Mouse (Mus musculus) gastrocnemius, adult 18-20 months (tissue): ENCODE results near the gene Psmd11. TPM values are rescaled to one million over a fixed set of nuclear protein-coding genes. Genes with fewer than 3 reads are reported as not detected.
"Not testable (repeated sequence)": the region's sequence is repeated elsewhere in the genome, so short reads cannot be mapped to it uniquely, and the experiment has no call there.

Experiments used
- DNase-seq: peaks from one replicate; pipeline ENCODE4 v3.0.0; 2021; ENCODE audit warnings: low spot score
- long read RNA-seq, 2 experiments: library from polyadenylated mRNA; stranded (forward); transcript quantifications; one replicate each; pipeline ENCODE4 v2.0.0; 2021
- total RNA-seq, 2 experiments: library from RNA; stranded (reverse); gene quantifications; 2 replicates each; pipeline ENCODE4 v1.2.3; 2021

Psmd11 gene
- total RNA-seq = 100 to 1,000 TPM; 147 to 154 TPM
- long read RNA-seq, experiment 1, transcript Psmd11-214 (13 exons, 1,626 nt) = minor isoform, 16 of 124 reads
- long read RNA-seq, experiment 1, transcript Psmd11-201 (14 exons, 2,848 nt) = major isoform, 99 of 124 reads
- long read RNA-seq, experiment 1, partial matches to known transcripts = 6 of 124 reads
- long read RNA-seq, experiment 1, other reads (novel, unspliced or antisense) = 3 of 124 reads
- long read RNA-seq, experiment 2, transcript Psmd11-201 (14 exons, 2,848 nt) = major isoform, 104 of 136 reads
- long read RNA-seq, experiment 2, transcript Psmd11-214 (13 exons, 1,626 nt) = minor isoform, 12 of 136 reads
- long read RNA-seq, experiment 2, partial matches to known transcripts = 9 of 136 reads
- long read RNA-seq, experiment 2, other reads (novel, unspliced or antisense) = 11 of 136 reads

DNA sequence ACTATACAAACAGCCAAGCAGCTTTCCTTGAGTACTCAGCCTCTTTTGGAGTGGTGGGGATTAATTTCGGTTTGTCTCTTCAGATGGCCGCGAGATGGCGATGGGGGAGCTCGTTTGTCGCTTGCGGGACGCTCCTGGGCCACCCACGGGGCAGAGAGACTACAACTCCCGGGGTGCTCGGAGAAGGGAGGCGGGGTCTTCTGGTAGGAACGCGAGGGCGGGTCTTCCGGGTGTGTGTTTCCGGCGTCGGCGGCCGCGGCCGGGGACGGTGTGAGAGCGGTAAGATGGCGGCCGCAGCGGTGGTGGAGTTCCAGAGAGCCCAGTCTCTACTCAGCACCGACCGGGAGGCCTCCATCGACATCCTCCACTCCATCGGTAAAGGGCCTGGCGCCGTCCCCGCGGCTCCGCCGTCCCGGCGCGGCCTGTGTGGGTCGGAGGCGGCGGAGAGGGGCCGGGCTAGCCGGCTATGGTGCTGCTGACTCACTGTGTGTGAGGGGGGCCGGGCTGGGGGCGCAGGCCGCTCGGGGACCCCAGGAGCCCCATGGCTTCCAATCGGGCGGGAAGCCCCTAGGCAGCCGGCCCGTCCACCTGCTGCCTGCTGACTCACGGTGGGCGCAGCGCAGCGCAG is at the start of gene Psmd11:
Gene Psmd11, plus strand, starts transcription at position 235 of the 628 bp plus-strand sequence.
- DNase-seq = peak; percentile 96

DNA sequence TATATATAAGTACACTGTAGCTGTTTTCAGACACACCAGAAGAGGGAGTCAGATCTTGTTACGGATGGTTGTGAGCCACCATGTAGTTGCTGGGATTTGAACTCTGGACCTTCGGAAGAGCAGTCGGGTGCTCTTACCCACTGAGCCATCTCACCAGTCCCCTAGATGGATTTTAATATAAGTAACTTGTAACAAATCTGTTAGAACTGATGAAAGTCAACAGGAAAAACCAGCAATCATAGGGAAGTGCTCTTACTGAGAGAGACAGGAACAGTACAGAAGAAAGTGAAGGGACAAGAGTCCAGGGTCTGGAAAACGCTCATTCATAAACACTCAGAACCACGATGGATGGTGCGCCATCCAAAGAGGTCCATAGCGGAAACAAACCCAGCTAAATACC is 49.2 kb upstream of the Psmd11 start:
- not testable (repeated sequence) for DNase-seq

DNA sequence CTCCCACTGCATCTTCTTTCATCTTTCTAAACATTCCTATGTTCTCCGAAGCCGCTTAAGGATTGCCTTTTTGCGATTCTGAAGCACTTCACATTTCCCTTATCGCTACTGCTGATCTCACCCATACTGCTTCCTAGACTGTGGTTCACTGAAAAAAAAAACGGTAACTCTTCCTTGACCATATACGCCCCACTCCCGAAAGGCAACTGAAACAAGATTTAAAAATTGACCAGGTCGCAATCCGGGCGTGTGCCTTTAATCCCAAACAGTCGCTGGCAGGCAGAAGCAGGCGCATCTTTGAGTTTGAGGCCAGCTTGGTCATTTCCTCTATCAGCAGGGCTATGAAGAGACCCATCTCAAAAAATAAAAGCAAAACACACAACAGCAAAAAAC is 45.8 kb upstream of the Psmd11 start:
- peak; percentile 36 for DNase-seq

DNA sequence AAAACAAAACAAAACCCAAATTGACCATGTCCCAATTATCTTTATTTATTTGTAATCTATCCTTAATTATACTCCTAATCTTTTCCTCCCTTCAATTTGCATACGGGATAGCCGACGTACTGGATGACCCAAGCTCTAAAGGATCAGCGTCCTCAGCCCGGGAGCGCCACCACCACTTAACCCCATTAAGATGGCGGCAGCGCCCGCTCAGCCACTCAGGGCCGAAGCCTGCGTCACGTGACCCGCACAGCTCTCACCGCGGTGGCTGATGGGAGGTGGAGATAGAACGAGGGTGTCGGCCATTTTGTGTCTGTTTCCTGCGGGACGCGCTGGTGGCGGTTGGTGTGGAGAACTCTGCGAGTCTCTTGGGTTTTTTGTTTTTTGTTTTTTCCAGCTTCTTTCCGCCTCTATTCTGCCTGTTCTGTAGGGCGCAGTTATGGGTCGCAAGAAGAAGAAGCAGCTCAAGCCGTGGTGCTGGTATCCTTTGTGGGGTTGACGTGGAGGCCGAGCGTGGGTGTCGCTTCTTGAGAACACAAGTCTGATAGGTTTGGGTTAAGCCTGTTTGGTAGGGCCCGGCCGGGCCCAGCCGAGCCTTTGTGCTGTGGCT is 45.3 kb upstream of the Psmd11 start, which contains the start of gene Zfp207:
Gene Zfp207, plus strand, starts transcription at position 261 of the 607 bp plus-strand sequence.
- DNase-seq = peak; percentile 98

DNA sequence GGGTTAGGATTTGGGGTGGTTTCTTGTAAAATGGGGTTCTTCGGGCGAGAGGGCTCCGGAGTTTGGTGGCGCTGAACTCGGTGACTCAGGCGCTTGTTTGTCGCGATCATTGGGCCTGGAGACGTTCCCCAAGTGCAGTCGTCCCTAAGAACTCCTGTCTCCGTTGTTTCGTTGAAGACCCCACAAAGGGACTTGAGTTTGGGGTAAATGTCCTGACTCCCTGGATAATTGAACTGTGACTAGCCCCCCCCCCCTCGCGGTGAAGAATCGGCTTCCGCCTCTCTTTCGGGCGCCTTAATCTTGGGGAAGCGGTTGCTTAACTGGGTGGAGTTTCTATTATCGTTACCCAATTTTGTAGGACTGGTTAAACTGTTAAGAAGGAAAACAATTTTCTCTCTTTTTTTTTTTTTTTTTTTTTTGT is 44.8 kb upstream of the Psmd11 start:
- DNase-seq = peak; percentile 24

DNA sequence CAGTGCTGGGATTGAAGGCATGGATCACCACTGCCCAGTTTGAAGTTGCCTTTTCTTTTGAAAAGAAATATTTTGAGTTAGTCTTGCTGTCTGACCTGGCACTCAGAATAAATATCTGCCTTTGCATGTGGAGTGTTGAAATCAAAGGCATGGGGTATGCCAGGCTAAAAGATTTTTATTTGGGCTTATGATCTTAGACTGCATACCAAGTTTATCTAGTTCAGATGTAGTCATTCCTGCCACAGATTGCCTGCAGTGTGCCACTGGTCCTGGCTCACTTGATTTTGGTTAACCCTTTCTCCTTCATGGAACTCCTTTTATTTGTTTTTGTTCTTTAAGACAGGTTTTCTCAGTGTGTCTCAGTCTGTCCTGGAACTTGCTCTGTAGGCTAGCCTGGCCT is 44.0 kb upstream of the Psmd11 start:
- DNase-seq = no peak

DNA sequence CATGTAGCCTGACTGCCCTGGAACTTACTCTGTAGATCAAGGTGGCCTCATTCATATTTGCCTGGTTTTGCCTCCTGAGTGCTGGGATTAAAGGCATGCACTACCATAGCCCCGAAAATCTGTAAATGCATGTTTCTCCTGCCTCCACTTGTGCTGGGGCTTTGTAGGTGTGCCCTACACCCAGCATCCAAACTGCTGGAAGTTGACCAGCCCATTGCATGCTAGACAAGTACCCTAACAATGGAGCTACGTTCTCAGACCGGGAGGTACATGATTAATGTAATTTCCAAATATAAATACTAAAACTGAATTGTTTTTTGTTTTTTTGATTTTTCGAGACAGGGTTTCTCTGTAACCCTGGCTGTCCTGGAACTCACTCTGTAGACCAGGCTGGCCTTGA is 43.4 kb upstream of the Psmd11 start:
- no peak for DNase-seq

DNA sequence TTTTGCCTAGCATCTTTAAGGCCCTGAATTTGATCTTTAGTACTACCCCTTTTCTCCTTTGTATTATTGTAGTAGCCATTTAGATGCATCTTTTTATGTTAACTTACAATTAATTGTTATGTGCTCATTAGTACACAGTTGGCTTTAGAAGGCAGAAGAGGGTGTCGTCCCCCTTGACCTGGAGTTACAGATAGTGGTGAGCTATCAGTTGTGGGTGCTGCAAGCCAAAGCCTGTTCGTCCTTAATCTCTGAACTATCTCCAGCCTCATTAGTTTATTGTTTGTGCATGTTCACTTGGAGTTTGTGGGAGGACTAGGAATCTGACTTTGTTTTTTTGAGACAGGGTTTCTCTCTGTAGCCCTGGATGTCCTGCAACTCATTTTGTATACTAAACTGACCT is 41.6 kb upstream of the Psmd11 start:
- no peak for DNase-seq

DNA sequence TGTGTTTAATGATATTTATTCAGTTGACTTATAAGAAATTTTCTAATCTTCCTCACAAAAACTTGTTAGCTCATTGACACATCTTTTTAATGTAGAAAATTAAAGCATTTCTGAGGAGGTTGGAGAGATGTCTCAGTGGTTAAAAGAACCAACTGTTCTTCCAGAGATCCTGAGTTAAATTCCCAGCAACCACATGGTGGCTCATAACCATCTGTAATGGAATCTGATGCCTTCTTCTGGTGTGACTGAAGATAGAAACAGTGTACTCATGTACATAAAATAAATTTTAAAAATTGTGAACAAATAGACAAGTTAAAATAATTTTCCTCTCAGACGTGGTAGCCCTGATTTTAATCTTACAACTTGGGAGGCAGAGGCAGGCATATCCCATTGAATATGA is 38.5 kb upstream of the Psmd11 start:
- DNase-seq = no peak

DNA sequence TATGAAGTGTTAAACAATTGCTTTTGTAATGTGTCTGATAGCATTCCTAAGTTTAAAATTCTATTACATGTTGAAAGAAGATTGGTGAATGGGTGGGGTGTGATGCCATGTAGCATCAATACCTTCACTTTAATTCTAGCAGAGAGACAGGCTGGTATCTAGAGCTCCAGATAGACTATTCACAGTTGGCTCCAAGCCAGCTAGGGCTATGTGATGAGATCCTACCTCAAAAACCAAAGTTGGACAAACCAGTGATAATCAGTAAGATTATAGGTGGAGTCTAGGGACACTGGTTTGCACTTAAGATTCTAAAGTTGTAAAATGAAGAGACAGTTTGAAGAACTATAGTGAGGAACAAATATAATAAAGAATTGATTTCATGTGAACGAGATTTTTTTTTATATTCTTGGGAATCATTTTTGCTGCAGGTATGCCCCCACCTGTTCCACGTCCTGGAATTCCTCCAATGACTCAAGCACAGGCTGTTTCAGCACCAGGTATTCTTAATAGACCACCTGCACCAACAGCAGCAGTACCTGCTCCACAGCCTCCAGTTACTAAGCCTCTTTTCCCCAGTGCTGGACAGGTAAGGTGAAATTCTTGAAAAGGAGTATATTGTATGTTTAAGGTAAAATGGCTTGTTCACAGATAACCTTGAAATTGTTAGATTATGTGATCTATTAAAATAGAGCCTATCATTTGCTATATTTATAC is 36.9 kb upstream of the Psmd11 start:
- no peak for DNase-seq

DNA sequence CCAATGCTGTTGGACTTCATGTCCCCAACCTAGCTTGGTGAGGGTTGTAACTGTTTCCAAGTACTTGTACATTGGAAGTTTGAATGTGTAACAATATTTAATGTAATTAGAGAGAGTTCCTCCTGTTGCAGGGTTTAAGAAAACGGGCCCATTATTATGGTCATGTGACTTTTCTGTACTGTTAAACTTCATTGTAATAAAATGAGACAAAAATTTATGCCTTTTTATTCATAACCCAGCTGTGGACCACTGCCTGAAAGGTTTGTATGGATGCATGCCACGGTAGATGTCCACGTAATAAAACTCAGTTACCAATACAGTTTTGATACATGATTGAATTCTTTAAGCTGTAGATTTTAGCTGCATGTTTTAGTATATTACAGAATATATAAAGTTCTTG is 32.5 kb upstream of the Psmd11 start:
- DNase-seq = no peak

DNA sequence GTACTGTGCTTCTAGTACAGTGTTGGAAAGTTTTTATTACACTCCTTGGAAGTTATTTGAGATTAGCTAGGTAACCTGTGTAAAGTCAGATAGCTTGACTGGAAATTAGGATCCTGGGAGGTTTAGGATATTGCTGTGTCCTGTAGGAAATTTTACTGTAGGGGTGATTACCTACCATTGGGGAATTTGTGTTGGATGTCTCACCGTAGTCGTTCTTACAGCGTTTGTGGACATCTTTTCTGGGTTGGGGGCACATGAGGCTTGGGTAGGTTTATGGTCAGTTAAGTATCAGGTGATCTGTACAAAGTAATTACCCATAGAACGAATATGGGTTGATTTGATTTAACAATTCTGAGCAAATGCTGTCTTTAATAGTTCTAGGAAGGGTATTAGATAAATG is 31.8 kb upstream of the Psmd11 start:
- DNase-seq = no peak

DNA sequence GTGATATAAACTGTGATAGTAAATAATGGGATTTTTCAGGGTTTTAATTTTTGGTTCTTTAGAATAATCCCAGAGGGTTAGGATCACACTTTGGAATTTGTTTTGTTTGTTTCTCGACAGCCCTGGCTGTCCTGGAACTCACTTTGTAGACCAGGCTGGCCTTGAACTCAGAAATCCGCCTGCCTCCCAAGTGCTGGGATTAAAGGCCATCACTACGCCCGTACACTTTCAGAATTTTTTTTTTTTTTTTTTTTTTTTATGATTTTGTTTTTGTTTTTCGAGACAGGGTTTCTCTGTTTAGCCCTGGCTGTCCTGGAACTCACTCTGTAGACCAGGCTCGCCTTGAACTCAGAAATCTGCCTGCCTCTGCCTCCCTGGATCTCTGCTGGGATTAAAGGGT is 20.5 kb upstream of the Psmd11 start:
- not testable (repeated sequence) for DNase-seq

DNA sequence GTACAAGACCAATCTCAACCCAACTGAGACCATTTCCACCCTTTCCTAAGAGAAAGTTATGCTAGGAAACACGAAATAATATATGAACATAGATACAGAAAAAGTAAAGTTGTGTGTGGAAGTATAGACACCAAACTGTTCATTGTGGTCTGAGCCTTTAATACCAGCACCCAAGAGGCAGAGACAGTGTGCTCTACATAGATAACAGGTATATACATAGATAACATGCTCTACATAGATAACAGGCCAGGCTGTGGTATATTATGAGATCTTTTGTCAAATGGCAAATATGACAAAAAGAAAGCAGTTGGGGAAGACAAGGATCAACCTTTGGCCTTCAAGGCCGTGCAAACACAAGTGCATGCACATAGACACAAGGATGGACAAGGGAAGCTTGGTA is 18.0 kb upstream of the Psmd11 start:
- no peak for DNase-seq

DNA sequence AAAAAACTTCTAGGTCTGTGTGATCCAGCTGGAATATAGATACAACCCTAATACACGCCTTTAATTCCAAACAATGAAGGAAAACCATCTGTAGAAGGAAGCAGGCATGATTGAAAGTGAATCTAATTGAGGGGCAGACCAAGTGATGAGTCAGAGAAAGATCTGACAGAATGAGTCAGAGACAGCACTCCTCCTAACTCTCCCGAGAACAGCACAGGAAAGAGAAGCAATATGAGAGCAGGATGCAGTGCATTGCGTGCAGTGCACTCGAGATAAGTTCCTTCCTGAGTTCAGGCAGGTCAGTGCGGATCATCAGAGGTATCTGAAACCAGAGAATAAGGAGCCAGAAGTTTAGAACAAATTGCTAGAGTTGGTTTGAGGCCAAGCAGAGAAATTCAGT is 11.3 kb upstream of the Psmd11 start:
- DNase-seq = no peak

DNA sequence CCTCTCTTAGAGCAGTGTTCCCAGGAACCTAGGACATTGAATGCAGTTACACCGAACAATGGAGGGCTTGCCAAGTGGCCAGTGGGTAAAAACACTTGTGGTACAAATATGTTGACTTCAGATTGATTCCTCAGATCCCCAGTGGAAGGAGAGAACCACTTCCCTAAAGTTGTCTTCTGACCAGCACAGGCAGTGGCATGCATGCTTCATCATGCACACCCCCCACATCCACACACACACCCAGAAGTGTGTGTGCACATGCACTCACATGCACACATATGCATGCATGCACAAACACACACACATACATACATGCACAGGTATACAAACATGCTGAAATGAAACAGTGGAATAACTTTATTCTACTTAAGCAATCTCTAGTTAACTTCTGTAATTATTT is 8.7 kb upstream of the Psmd11 start:
- no peak for DNase-seq

DNA sequence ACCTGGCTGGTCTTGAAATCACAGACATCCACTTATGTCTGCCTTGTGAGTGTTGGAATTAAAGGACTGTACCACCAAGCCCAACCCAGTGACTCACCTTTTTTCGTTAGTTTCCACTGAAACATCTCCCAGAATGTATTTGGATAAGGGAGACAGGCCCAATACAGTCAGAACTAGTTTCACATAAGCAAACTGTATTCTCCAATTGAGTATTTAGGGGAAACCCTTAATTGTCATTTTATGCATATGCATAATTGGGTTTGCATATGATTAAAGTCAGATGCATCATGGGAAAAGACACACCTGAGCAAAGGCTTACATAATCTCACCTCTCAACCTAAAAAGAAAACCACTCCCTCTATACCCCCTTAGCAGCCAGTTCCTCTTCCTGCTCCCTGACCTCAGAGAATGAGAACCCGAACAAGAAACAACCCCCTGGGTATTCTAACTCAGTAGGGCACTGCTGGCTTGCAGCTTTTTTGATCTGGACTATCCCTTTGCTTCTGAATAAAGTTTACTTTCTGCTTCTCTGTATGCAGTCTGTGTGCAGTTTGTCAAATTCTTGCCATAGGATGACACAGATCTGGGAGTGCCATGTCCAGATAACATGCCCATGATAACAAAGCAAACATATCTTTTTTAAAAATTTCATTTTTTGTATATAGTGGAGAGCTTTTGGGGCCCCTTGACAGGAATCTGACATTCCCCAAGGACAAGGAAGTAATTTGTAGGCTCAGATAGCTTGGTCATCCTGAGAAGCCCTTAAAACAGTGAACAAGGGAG is 8.0 kb upstream of the Psmd11 start:
- no peak for DNase-seq

DNA sequence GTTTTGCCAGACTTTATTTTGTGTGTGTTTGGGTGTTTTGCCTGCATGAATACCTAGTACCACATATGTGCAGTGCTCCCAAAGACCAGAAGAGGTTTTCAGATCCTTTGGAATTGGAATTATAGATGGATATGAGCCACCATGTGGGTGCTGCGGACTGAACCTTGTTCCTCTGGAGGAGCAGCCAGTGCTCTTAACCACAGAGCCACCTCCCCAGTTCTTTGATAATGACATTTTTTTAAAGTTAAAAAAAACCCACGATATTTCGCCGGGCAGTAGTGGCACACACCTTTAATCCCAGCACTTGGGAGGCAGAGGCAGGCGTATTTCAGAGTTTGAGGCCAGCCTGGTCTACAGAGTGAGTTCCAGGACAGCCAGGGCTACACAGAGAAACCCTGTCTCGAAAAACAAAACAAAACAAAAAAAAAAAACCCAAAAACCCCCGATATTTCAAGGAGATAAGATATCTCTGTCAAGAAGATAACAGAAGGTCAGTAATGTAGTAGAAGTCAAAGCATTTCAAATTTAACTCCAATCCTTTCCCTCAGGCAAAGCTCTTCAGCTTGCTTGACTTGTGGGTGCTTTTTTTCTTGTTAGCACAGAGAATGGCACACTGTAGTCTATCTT is 6.9 kb upstream of the Psmd11 start:
- no peak for DNase-seq

DNA sequence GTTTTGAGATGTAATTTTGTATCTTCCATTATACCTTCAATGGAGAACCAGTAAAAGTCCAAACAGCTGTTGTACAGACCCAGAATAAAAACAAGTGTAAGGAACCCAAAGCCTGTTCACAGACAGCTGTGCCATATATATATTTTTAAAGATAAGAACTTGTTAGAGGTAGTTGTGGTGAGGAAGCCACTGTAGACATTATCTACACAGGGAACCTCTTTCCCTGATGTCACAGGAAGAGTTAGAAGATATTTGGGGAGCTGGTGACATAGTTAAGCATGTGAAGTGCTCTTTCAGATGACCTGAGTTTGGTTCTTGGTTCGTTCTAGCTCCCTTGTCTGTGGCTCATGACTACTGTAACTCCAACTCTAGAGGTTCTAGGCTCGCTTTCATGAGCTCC is 3.7 kb upstream of the Psmd11 start:
- DNase-seq = no peak

DNA sequence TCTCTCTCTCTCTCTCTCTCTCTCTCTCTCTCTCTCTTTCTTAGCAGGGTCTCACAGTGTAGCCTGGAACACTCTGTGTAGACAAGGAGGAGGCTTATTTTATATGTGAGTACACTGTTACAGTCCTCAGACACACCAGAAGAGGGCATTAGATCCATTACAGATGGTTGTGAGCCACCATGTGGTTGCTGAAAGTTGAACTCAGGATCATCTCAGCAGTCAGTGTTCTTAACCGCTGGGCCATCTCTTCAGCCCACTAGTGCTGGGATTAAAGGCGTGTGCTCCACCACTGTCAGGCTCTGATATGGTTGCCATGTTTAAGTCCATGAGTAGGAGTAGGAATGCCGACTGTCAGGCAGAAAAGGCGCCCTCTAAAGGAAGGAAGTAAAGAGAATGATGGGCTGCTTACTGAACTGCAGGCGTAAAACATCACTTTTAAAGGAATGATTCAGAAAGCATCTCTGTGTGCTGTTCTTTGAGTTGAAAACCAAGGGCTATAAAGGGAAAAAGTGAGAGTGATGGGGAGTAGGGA is 3.1 kb upstream of the Psmd11 start:
- DNase-seq = no peak
